Mouse (Mus musculus) heart, postnatal 25 days (tissue): ENCODE data around the gene Atp11b. TPM values are rescaled to one million over a fixed set of nuclear protein-coding genes. Genes with fewer than 3 reads are reported as not detected.

Experiments used
- DNase-seq: peaks from one replicate; pipeline ENCODE4 v3.0.0; 2022; ENCODE audit warnings: low spot score
- intact Hi-C: fragments of 180-260 bp; cut with DNase I; formaldehyde crosslinking; loops from one replicate; pipeline ENCODE4 v1.15.1; 2025
- total RNA-seq, 2 experiments: library from RNA; stranded (reverse); gene quantifications; 2 replicates each; pipeline ENCODE4 v1.2.3; 2021

Atp11b gene
- total RNA-seq = 10 to 100 TPM; 25.5 to 33.1 TPM

DNA sequence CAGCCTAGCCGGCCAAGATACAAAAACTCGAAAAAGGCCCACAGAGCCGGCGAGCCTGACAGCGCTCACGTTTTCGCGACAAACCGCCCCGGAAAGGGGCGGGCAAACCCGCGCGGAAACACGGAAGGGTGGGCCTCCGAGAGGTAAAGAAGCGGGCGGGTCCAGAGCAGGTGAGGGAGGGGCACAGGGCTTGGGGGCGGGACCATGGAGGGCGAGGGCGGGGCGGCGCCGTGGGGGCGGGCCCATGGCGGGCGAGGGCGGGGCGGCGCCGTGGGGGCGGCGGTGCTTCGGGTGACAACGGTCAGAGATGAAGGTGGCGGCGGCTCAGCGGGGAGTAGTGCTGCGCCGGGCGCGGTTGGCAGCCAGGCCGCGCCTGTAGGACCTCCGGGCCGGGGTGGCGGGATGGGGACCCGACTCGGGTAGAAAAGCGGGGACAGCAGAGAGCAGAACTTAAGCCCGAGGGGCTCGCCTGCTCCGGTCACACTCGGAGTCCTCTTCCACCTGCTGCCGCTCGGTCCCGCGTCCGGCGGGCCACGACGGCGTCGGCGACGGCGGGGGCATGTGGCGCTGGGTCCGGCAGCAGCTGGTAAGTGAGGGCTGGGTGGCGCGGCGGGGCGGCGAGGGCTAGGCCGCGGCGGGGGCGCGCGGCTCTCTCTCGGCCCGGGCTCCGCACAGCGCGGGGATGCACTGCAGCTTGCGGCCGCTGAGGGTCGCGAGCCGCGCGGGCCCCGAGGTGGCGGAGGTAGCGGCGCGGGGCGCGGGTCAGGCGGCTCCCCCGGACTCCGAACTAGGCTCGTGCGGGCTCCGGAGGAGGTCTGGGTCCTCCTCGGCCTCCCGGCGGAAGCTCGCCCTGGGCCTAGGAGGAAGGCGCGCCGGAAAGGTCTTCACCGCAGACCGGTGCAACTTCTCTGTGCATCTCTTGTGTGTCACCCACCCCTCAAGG lies at the start of gene Atp11b:
Gene Atp11b, plus strand, starts transcription at position 282 of the 943 bp plus-strand sequence.
- intact Hi-C loops = loop anchor here (5.0 to 10.0 kb wide), 3 partner anchors 178 to 308 kb away; partner anchors contain the start of gene Mccc1
- DNase-seq = peak; percentile 35

DNA sequence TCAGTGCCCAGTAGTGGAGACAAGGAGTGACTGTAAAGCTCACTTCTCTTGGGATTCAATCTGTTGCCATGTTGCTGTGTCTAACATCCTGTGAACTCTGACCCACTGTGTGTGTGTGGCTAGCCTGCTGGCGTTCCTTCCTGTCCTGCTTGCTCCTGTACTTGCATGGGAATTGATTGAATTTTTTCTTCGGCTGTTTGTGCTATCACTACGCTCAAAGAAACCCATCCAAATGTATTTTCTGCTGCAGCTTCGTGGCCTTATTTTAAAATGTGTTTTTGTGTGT lies 49.6 kb upstream of the Atp11b start:
- no peak for DNase-seq
- intact Hi-C loops = no loop called here

DNA sequence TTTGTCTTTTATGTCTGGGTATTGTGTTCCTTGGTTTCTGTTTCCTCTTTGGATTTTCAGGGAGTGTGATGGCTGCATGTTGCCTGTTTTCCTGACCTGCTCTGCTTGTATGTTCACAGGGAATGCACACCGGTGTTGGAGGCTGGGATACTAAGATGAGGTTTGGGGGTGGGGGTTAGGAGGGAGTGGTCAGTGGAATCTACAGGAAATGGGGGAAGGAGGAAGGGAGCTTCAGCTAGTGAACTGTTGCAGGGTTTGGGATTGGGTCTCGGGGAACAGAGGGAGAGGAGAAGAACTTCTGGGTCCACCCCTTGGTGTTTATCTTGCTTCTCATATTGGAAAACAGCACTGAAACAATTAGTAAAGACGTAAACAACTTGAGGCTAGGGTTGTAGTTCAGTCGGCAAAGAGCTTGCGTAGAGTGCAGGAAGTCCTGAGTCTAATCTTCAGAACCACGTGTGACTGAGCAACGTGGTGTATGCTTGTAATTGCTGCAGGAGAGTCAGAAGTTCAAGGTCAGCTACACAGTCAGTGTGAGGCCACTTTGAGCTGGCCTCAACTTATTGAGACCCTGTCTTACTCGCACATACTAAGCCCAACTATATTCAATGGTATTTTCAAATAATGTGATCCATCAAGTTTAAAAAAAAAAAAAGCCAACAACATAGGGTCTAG lies 34.2 kb upstream of the Atp11b start:
- no peak for DNase-seq
- intact Hi-C loops = no loop called here

DNA sequence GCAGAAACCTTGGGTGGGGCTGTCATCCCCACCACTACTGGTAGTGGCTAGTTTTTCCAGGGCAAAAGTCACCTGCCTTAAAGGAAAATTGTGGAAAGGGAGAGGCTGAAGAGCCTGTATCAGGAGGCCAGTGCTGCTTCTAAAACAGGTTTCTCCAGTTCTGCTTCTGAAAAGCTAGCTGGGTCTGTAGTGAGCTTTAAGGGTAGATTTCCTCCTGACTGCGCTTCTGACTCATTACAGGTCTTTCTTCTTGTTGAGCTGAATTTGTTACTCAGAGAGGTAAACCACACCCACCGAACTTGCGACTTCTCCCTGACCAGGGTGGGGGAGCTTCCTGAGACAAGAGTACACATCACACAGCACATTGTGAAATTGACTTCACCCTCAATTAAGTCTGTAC lies 33.1 kb upstream of the Atp11b start:
- intact Hi-C loops = no loop called here
- no peak for DNase-seq

DNA sequence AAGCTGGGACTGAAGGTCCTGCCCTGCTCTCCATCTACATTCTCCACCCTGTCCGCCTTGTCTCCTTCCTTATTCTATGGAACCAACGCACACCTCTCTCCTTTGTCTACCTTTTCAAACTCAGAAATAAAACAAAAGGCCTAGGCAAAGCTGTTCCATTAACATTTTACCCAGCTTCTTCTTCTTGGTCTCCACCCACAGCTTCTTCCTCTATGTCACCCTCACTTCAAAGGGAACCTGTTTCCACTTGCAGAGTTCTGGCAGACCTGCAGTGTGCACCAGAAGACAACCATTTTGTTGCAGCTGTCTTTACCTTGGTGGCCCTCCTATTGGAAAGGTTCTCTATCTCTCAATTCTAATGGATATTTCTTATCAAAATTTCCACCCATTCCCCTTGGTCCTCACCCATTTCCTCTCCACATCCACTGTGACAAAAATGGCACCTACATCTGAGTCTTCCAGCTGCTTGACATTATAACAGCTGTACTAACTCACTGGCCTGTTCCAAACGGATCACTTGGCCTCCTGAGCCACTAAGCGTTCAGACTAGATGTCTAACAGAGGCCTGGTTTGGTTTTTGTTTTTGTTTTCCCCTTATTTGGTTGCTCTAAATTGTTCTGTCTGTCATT lies 32.0 kb upstream of the Atp11b start:
- intact Hi-C loops = no loop called here
- DNase-seq = no peak

DNA sequence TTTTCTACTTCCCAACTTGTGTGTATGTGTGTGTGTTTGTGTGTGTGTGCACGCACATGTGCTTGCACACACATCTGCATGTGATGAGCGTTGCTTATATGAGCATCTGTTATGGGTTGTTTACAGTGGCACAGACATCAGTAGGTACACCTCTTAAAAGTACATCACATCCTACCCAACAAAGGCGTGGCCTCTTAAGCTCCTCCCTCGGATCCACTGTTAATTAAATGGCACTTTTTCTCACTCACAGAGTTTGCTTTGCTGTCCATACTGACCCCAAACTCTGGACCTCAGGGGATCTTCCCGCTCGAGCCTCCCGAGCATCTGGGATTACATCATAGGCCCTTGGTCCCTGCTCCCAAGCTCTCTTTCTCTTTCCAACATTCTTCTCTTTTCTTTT lies 31.1 kb upstream of the Atp11b start:
- no peak for DNase-seq
- intact Hi-C loops = no loop called here

DNA sequence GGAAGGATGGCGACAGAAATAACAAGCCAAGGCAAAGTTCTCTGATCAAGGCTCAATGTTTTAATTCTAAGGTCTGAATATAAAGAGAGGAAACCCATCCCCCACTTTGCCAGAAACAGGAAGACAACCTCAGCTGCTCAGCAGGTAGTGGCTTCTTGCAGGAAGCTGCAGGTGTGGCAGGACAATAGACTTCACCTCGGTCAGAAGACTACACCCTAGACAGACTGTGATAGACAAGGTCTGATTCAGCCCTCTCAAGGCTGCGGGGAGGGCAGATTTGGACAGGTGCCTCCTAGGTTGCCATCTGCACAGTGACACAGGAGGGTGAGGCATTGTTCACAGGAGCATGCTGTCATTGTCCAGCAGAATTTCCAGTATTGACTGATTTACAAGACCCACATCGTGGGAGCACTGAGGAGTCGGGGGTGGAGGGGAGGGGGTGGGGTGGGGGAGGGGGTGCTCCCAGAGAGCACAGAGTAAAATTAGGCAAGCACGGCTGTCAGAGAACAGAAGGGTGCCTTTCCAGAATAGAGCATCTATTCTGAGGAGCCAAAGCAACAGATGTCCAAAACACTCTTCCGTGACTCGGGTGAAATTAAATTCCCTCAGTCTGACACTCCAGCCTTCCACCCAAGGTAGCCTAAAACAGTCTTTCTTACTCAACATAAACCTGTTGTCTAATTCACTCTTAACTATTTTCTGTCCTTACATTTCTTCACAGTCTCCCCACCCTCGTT lies 30.2 kb upstream of the Atp11b start:
- intact Hi-C loops = no loop called here
- no peak for DNase-seq

DNA sequence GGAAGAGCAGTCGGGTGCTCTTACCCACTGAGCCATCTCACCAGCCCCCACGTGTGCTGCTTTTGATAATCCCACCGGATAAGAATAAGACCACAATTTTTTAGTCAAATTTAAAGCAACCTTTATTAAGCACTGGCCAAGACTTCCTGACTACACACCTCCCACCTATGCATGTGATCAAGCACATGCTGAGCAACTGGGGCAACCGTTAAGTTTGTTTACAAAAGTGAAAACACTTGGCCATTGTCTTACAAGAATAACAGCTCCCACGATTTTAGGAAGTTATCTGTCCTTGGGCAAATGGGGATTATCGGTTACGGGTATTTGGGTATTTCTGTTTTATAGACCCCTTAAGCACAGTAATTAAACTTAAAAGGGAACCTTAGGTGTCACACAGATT lies 28.8 kb upstream of the Atp11b start:
- intact Hi-C loops = no loop called here
- no peak for DNase-seq

DNA sequence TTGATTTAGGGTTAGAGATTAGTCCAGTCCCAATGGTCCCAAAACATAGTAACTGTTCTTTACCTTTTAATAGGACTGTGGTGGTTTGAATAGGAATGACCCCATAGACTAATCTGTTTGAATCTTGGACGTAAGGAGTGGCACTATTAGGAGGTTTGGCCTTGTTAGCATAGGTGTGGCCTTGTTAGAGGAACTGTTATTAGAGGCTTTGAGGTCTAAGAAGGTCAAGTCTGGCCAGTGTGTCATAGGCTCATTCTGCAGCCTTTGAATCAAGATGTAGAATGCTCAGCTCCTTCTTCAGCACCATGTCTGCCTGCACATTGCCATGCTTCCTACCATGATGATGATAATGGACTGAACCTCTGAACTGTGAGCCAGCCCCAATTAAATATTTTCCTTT lies 27.0 kb upstream of the Atp11b start:
- no peak for DNase-seq
- intact Hi-C loops = no loop called here

DNA sequence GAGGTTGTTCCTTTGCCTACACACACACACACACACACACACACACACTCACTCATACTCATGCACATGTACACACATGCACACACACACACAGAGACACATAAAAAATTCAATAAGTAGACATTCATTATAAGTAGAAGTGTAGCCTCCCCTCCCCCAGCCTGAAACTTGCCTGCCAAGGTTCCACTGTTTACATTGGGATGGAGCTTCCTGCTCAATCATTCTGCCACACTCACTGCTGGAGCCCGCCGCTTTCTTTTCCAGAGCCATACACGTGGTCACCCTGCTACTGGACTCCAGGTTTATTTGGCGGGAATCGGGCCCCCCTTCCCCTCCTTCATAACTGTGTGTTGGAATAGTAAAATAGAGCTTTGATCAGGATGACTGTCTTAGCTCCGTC lies 24.4 kb upstream of the Atp11b start:
- no peak for DNase-seq
- intact Hi-C loops = no loop called here

DNA sequence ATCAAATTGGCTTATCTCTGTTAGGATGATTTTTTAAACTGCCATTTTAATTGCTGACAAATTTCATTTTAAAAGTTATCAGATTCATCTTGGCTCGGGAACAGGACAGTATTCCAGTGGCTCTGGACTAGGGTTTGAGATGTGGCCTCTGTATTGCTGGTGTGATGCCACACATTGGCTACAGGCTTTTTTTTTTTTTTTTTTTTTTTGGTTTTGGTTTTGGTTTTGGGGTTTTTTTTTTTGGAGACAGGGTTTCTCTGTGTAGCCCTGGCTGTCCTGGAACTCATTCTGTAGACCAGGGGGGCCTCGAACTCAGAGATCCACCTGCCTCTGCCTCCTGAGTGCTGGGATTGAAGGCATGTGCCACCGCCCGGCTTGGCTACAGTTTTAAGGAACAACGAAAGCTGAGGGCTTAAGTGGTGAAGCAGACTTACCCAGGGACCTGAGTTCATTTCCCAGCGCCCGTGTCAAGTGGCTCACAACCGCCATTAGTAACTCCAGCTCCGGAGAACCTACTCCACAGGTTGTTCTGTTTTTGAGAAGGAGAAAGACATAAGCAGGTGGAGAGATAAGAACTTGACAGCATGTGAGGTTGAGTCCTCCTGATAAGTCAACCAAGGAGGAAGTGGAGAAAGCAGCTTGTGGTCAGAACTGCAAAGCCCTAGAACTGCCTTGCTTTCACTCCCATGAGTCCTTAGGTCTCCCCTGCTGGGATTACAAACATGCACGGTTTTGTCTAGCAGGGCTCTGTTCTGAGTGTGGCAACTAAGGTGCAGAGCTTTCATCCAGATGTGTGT lies 21.7 kb upstream of the Atp11b start:
- intact Hi-C loops = no loop called here

DNA sequence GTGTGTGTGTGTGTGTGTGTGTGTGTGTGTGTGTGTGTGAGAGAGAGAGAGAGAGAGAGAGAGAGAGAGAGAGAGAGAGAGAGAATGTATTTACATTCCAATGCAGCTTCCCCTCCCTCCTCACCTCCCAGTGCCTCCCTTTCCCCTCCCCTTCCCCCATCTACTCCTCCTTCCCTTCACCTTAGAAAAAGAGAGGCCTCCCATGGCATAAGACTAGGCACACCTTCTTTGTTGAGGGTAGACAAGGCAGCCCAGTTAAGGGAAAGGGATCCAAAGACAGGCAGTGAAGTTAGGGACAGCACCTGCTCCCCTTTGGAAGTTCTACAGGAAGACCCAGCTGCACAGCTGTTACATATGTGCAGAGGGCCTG lies 21.1 kb upstream of the Atp11b start:
- intact Hi-C loops = no loop called here
- DNase-seq = no peak

More for the DNA sequence above, 21.7 kb upstream of the Atp11b start:
- DNase-seq = no peak

DNA sequence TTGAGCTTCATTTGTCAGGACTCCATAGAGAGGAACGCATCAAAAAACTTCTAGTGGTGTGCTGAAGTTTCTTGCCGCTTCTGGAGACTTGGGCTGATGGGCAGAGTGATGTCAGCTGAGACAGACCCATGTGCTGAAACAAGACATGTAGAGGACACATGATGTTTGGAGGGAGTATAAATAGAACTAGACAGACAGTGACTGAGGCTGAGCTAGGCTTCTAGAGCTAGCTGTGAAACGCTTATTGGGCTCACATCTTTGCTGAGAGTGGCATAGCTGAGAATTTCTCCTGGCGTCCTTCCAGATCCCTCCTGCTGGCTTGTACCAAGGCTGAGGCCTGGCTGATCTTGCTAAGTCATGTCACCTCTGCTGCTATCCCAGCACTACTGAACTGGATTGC lies 19.4 kb upstream of the Atp11b start:
- DNase-seq = no peak
- intact Hi-C loops = no loop called here

DNA sequence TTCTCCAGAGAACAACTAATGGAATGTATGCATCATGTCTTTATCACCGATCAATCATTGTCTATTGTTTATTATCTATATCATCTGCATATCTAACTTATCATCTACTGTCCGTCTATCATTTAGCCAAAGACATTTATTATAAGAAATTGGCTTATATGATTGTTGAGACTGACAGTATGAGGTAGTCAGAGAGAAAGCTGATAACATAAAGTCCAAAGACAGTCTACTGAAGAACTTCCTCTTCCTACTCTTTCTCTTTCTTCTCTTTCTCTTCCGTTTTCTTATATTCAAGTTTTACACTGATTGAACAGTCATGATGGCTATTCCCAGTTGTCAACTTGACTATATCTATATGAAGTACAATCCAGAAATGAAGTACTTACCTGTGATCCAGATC lies 15.8 kb upstream of the Atp11b start:
- intact Hi-C loops = no loop called here
- DNase-seq = no peak

DNA sequence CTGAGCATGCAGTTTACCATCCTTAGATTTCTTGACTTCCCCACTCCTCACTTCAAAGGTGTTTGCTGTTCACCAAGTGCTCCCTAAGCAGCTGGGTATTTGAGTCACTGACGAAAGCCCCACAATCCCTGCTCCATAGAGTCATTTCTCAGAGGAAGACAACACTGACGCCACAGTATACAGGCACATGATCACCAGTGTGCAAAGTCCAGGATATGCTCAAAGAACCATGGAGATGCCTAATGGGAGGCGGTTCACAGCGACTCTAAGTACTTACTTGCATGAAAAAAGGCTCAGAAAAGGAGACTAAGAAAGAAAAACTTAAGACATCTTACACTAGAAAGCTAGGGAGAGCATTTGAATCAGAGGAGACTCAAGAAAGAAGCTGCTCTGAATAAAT lies 8.9 kb upstream of the Atp11b start:
- intact Hi-C loops = no loop called here
- DNase-seq = no peak

DNA sequence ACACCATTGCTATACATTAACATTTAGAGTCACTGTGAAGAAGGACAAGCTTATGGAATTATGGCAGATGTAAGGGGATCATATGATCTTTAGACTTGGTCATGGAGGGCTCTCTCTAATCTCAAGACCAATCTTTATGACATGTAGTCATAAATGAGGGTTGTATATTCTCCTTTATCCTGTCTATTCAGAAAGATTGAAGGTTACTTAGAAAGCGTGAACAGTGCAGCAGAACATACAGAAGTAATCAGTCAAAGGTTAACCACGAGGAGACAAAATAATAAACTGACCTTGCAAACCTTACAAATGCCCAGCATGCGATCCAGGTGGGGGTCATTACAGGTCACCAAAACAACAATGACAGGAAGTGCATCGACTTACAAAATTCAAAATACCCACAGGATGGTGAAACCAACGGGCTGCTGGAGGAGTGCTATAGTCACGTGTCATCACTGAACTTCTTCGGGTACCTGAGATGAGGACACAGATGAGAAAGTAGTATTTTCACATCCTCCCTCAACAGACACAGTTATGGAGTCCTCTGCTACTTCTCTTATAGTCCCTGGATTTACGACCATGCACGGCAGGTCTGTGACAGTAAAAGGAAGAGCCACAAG lies 7.0 kb upstream of the Atp11b start:
- no peak for DNase-seq
- intact Hi-C loops = no loop called here

DNA sequence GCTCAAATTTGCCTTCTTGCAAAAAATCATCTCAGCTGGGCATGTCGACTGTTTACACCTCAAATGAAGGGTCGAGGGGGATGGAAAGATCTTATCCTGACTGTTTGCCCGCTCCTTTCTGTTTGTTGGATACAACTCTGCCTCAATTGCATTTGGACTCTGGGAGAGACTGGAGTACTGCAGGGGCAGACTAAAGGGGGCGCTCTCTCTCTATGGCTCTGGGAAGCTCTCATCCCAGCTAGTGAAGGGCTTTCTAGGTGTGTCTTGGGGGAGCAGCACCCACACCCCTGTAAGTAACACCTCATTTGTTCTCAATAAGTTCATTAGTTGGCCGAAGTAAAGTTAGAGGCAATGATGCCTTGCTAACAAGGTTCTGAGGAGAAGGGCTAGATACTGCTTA lies 3.6 kb upstream of the Atp11b start:
- intact Hi-C loops = loop anchor here (5.0 to 10.0 kb wide), 3 partner anchors 182 to 312 kb away; partner anchors contain the start of gene Mccc1

DNA sequence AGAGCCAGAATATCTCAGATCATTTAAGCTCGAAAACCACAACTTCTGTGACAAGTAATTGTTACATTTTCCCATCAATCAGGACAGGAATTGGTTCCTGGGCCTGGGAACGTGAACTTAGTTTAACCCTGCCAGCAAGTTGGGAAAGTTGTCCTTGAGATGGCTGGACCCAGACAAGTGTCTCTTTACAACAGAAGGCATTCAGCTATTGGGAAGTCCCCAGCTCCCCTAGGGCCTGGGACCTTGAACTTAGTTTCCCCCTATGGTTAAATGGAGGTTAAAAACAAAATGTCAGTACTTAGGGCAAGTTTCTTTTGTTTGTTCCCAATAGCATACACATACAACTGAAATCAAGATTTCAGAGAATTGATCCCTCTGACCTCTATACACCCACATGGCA lies 2.2 kb upstream of the Atp11b start:
- intact Hi-C loops = loop anchor here (5.0 to 10.0 kb wide), 3 partner anchors 181 to 311 kb away; partner anchors contain the start of gene Mccc1
- DNase-seq = no peak

More for the DNA sequence above, 3.6 kb upstream of the Atp11b start:
- no peak for DNase-seq

DNA sequence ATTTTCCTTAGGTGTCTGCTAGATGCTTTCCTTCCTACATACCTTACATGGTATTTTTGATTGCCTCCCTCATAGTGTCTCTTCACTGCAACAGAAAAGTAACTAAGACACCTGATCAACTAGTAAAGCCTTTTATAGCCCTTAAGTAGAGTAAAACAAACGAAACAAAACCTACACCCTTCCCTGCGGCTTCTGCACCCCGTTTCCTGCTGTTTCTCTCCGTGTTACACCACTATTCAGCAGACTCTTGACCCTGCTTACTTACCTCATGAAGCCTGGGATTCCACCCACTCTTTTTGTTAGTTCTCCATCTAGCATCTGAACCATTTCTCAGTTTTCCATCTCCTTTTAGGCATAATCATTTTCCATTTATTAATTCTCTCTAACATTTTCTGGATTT lies 8.8 kb downstream of the Atp11b start:
- no peak for DNase-seq
- intact Hi-C loops = no loop called here
